Mouse (Mus musculus): ENCODE measurements around the gene Nynrin. TPM values are rescaled to one million over a fixed set of nuclear protein-coding genes. Genes with fewer than 3 reads are reported as not detected.

Nynrin gene
- total RNA-seq, 2 experiments from 2014 or later, result 1.6 to 2.0 TPM

- H3K4me3 ChIP-seq, result 0 out of 2 replicates have a peak overlapping the region, but pooled peaks have one; percentile 62
- no peak for DNase-seq
- H3K27ac ChIP-seq, result no peak overlapping the region
- no peak for TF ChIP-seq CTCF (IDR thresholded peaks at IDR 0.05)
- intact Hi-C loops (cut with DNase I), result loop anchor here (1.0 kb wide), 1 partner anchor 45 kb away; no protein-coding TSS in a partner anchor
These were observed 19.5 kb downstream of the Nynrin start for GRCm38 (mm10) chr14:55873242-55873713.

GRCm38 (mm10) chr14:55873714-55874683, 20.2 kb downstream of the Nynrin start:
- Histone ChIP-seq H3K27ac (no peak overlapping the region), H3K4me3 (peak overlapping the region; percentile 62)
- TF ChIP-seq CTCF (IDR thresholded peaks at IDR 0.05), result peak; percentile 99; the same call in 1 of the 2 replicates
- intact Hi-C loops (cut with DNase I), result loop anchor here (1.0 kb wide), 1 partner anchor 44 kb away; no protein-coding TSS in a partner anchor
- peak; percentile 79 for DNase-seq

- Histone ChIP-seq H3K4me3 (no peak overlapping the region), H3K27ac (no peak overlapping the region)
- no peak for TF ChIP-seq CTCF (IDR thresholded peaks at IDR 0.05)
- intact Hi-C loops (cut with DNase I), result no loop called here
- no peak for DNase-seq
These were observed 23.9 kb downstream of the Nynrin start for GRCm38 (mm10) chr14:55877469-55878315.

GRCm38 (mm10) chr14:55878316-55878940, 24.6 kb downstream of the Nynrin start:
- intact Hi-C loops (cut with DNase I), result no loop called here
- TF ChIP-seq CTCF (IDR thresholded peaks at IDR 0.05), result peak; percentile 20; the same call in 1 of the 2 replicates
- Histone ChIP-seq H3K4me3 (no peak overlapping the region), H3K27ac (no peak overlapping the region)
- no peak for DNase-seq

- no peak overlapping the region for H3K4me3 ChIP-seq
- TF ChIP-seq CTCF (IDR thresholded peaks at IDR 0.05), result peak; percentile 78
- intact Hi-C loops (cut with DNase I), result no loop called here
- no peak overlapping the region for H3K27ac ChIP-seq
- DNase-seq, result peak; percentile 67
These were observed 25.8 kb downstream of the Nynrin start for GRCm38 (mm10) chr14:55879623-55880022.

GRCm38 (mm10) chr14:55880982-55881381, 27.2 kb downstream of the Nynrin start:
- intact Hi-C loops (cut with DNase I), result no loop called here
- DNase-seq, result no peak
- H3K27ac ChIP-seq, result no peak overlapping the region
- H3K4me3 ChIP-seq, result no peak overlapping the region
- no peak for TF ChIP-seq CTCF (IDR thresholded peaks at IDR 0.05)

- DNase-seq, result no peak
- Histone ChIP-seq H3K4me3 (no peak overlapping the region), H3K27ac (no peak overlapping the region)
- TF ChIP-seq CTCF (IDR thresholded peaks at IDR 0.05), result no peak
- intact Hi-C loops (cut with DNase I), result no loop called here
These were observed 28.4 kb downstream of the Nynrin start for GRCm38 (mm10) chr14:55882171-55882641.

- intact Hi-C loops (cut with DNase I), result no loop called here
- TF ChIP-seq CTCF (IDR thresholded peaks at IDR 0.05), result no peak
These were observed 29.4 kb downstream of the Nynrin start for GRCm38 (mm10) chr14:55883149-55883661.

GRCm38 (mm10) chr14:55883663-55884062, 29.9 kb downstream of the Nynrin start:
- no peak for DNase-seq
- H3K27ac ChIP-seq, result peak overlapping the region; percentile 95
- no peak overlapping the region for H3K4me3 ChIP-seq
- no peak for TF ChIP-seq CTCF (IDR thresholded peaks at IDR 0.05)
- intact Hi-C loops (cut with DNase I), result loop anchor here (2.0 kb wide), 1 partner anchor 17 kb away; the partner anchor contains the start of gene Sdr39u1

More at GRCm38 (mm10) chr14:55883149-55883661, 29.4 kb downstream of the Nynrin start:
- Histone ChIP-seq H3K4me3 (no peak overlapping the region), H3K27ac (no peak overlapping the region)
- no peak for DNase-seq

GRCm38 (mm10) chr14:55884166-55884565, 30.4 kb downstream of the Nynrin start, which contains the start of gene Cbln3:
Gene Cbln3 (minus strand): TSS chr14:55884392.
- Histone ChIP-seq H3K27ac (peak within 1 kb of the TSS; percentile 95), H3K4me3 (peak within 1 kb of the TSS; percentile 75)
- intact Hi-C loops (cut with DNase I), result loop anchor here (2.0 kb wide), 1 partner anchor 17 kb away; the partner anchor contains the start of gene Sdr39u1
- TF ChIP-seq CTCF (IDR thresholded peaks at IDR 0.05), result no peak
- DNase-seq, result peak; percentile 77

GRCm38 (mm10) chr14:55884713-55885113, 30.9 kb downstream of the Nynrin start, which contains the start of gene Khnyn:
Gene Khnyn (plus strand): TSS chr14:55884947.
- H3K27ac ChIP-seq, result peak within 1 kb of the TSS; percentile 95
- peak within 1 kb of the TSS; percentile 75 for H3K4me3 ChIP-seq
- intact Hi-C loops (cut with DNase I), result loop anchor here (2.0 kb wide), 1 partner anchor 16 kb away; the partner anchor contains the start of gene Sdr39u1
- TF ChIP-seq CTCF (IDR thresholded peaks at IDR 0.05), result no peak
- peak; percentile 96 for DNase-seq
